Mouse (Mus musculus) layer of hippocampus, postnatal 25 days (tissue): ENCODE results near the gene 1700017B05Rik. TPM values are rescaled to one million over a fixed set of nuclear protein-coding genes. Genes with fewer than 3 reads are reported as not detected.
A peak's percentile ranks its signal among the peaks of the same experiment; 100 is the strongest.
"Not testable (repeated sequence)": the region's sequence is repeated elsewhere in the genome, so short reads cannot be mapped to it uniquely, and the experiment has no call there.

Source experiments
- DNase-seq, 2 experiments: peaks; one replicate each; pipeline ENCODE4 v3.0.0; 2022; ENCODE audit warnings: mixed read lengths in 2 of 2, low spot score in 1 of 2; ENCODE audit errors: extremely low spot score in 1 of 2
- total RNA-seq, 2 experiments: library from RNA; stranded (reverse); gene quantifications; 2 replicates each; pipeline ENCODE4 v1.2.3; 2021

1700017B05Rik gene
- total RNA-seq: 10 to 100 TPM; 27.1 to 28.9 TPM

DNA sequence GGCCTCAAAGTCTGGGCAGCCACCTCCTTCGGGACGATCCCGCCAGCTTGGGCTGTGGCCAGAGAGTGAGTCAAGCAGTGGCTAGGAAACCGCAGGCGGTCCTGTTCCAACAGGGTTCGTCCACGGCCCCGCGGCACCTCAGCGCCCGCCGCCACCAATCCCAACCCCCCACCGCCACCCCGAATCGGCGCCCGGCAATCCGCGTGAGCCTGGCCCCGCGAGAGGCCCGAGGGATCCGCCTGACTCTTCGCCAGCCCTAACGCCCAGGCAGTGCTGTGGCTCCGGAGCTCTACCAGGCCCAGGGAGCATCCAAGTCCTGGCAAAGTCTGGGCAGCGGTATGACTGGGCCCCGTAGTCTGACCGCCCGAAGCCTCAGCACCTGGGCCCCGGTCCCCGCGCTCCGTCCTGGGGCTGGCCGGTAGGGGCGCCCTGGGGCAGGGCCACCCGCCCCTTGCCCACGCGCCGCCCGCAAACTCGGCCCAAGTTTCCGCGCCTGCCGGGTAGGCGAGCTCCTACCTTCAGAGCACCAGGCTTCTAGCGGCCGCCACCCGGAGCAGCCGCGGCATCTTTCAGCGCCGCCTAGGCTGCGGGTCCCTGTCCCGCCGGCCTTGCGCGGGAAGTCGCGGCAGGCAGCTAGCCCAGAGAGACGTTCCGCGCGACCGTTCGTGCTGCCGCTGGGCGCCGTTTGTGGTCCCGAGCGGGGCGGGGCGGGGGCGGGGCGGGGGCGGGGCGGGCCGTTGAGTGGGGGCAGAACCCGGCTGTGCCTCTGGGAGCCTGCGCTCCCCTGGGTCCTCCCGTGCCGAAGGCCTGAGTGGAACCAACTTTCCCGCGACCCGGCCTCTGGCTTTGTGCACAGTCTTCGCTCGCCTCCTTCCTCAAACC, at the start of gene 1700017B05Rik:
Gene 1700017B05Rik, minus strand, starts transcription at position 700 of the 882 bp plus-strand sequence.
- DNase-seq: peak; percentile 53 to 62

DNA sequence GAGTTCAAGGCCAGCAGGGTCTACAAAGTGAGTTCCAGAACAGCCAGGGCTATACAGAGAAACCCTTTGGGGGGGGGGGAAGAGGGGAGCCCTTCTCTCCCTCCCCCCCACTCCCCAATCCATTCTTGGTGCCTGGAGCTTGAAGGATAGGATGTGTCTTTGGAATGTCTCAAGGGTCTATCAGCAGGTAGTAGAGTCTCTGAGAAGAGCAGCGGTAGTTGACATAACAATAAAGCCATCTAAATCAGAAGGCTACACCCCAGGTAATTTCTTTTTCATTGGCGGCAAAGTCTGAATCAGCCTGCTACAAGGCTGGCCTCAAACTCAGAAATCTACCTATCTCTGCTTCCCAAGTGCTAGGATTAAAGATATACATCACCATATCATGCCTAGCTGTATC, 48.5 kb upstream of the 1700017B05Rik start:
- no peak for DNase-seq

DNA sequence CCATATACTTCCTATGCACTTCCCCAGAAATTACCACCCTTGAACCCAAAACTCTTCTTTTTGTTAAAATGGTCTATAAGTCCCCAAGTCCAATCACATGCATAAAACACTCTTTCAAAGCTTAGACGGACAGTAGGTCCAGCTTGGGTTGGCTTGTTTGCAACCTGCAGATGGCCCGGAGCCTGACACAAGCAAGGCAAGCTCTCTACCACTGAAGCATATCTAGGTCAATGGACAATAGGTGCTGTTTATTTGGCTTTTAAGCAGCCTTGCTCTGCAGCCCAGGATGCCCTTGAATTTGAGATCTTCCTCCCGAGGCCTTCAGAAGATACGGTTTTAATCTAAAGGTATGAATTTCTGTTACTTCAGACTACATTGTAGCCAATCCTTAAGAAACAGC, 46.9 kb upstream of the 1700017B05Rik start:
- no peak for DNase-seq

DNA sequence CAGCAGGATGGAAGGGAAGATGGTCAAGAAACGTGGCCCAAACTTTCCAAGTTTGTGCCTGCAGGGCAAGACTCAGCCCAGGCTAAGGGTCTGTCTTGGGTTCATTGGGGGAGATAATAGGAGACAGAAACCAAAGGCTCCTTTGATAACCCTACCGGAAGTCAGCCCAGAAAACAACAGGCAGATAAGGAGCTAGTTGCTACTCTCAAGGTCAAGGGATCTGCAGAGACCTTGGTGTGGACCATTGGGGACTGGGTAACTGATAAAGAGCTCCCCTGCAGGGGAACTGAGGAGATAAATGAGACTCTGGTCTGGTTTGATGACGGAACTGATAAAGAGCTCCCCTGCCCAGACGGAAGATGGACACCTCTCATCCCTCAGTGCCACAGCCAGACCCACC, 45.0 kb upstream of the 1700017B05Rik start:
- DNase-seq: no peak

DNA sequence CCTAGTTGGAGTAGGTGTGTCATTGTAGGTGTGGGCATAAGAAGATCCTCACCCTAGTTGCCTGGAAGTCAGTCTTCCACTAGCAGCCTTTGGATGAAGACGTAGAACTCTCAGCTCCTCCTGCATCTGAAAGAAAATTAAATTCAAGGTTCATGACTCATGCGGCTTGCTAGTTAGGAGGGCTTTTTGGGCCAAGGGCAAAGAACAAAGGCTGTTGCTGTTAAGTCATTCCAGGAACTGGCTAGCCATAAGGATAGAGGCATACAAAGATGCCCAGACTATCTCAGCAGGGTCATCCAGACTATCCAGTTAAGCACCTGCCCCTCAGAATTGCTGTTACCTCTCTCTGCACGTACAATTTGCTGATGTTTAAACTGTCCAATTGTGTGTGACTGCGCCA, 42.3 kb upstream of the 1700017B05Rik start:
- not testable (repeated sequence) for DNase-seq

DNA sequence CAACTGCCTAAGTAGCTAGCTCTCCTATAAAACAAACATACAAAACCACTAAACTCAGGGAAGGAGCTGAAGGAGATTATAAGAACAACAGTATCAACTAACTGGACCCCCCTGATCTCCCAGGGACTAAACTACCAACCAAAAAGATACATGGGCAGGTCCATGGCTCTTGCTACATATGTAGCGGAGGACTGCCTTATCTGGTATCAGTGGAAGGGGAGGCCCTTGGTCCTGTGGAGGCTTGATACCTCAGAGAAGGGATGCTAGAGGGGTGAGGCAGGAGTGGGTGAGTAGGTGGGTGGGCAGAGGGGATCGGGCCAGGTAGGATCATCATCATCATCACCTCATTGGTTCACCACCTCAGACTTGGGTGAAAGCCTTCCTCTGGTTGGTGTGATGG, 41.8 kb upstream of the 1700017B05Rik start:
- DNase-seq: no peak

DNA sequence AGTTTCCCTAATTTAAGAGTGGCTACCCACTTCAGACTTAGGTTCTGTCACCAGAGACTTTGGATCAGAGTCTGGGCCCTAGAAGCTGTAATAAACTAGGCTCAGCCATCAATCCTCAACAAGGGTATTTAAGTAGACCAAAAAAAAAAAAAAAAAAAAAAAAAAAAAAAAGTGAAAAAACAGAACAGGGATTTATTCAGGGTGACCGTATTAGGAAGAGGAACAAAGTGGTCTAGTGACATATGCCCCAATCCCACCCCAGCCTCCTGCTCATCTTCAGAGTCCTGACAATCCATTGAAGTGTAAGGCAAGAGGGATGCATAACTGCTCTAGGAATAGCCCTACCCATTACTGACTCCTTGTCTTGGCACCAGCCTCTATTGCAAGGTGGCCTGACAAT, 40.9 kb upstream of the 1700017B05Rik start:
- DNase-seq: no peak

GRCm38 (mm10) chr9:57300825-57301224, 38.4 kb upstream of the 1700017B05Rik start:
- DNase-seq: no peak

DNA sequence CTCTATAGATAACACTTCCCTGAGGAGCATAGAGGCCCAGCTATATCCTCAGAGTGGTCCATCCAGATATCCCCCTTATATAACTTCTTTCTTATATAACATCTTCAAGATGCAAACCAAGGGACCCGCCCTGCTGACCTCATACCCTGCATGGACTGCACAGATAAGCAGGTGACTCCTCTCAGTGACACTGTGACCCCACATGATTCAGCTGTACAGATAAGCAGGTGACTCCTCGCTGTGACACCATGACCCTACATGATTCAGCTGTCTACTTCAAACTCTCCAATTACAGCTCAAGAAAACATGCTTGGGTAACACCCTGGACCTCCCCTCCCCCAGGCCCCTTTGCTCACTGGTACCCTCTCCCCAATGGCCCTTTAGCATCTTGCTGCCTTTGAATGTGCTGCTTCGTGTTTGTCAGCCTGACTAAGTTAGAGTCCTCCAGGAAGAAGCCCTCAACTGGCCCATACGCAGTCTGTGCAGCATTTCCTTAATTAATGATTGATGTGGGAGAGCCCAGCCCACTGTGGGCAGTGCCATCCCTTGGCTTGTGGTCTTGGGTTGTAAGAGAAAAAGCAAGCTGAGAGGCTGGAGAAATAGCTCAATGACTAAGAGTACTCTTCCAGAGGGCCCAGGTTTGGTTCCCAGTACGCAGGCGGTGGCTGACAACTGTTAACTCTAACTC, 37.5 kb upstream of the 1700017B05Rik start:
- no peak for DNase-seq

DNA sequence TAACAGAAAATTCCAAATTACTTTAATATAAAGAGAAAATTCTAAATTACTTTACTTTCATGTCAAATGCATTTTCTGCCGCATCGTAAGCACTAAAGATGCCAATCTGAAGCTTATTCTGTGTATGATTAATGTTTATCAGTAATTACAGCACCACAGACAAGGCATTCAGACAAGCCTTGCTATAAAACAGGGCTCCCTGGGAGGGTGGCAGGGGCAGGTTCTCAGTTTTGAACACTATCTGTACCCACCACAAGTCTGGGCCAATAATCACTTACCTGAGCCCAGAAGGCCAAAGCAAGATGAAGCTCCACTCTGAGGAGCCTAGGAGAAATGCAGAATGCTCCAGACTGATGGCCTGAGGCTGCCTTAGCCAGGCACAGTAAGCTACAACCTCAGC, 35.5 kb upstream of the 1700017B05Rik start:
- no peak for DNase-seq

- no peak for DNase-seq
Observed at GRCm38 (mm10) chr9:57296277-57296676, 33.9 kb upstream of the 1700017B05Rik start.

GRCm38 (mm10) chr9:57295666-57296065, 33.3 kb upstream of the 1700017B05Rik start:
- no peak for DNase-seq

DNA sequence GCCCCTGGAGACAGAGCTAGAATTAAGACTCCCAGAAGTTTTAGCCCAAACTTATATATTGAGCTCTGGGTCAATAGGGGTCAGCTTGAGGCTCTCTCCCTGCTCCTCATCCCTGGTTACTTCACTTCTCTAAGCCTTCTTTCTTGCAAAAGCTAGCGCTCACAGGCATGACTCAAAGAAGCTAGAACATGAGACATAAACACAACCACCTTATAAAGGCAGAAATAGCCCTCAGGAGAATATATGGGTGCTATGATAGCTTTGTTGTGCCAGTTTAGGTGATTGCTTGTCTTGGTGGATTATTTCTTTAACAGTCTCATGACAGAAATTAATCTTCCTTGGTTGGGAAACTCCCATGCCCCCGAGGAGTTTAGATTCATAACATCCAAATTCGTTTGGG, 32.5 kb upstream of the 1700017B05Rik start:
- no peak for DNase-seq

DNA sequence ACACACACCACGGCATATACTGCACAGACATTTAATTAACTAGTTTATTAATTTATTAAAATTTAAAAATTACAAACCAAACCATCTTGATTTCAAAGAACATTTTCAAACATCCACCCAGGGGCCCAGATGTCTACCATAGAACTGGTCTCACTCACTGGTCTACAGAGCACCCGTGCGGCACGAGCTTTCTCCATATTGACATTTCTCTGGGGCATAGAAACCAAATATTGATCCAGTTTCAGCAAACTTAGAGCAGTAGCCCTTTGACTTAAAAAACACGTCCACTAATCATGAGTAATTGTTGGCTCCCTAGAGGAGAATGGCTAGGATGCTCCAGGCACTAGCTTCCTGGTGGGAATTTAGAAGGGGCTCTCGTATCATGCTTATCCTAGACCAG, 24.8 kb upstream of the 1700017B05Rik start:
- DNase-seq: no peak

GRCm38 (mm10) chr9:57283311-57283710, 20.9 kb upstream of the 1700017B05Rik start:
- DNase-seq: no peak

GRCm38 (mm10) chr9:57282686-57283085, 20.3 kb upstream of the 1700017B05Rik start:
- DNase-seq: no peak

DNA sequence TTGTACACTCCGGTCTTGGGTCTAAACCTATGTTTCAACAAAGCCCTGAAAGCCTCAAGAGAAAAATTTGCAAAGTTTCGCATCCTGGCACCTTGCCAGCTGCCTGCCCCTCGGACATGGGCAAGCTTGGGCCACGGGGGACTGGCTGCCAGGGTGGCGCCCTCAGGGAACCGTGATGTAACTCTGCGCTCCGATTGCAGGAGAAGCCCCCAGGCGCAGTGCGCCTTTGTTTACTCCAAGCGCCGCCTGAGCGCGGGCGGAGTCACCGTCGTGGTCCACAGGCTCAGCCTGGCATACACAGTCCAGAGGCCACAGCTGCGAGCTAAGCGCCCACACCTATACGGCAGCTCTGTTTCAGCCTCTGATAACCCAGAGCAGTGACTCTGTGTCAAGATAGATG, 19.1 kb upstream of the 1700017B05Rik start:
- DNase-seq: no peak

DNA sequence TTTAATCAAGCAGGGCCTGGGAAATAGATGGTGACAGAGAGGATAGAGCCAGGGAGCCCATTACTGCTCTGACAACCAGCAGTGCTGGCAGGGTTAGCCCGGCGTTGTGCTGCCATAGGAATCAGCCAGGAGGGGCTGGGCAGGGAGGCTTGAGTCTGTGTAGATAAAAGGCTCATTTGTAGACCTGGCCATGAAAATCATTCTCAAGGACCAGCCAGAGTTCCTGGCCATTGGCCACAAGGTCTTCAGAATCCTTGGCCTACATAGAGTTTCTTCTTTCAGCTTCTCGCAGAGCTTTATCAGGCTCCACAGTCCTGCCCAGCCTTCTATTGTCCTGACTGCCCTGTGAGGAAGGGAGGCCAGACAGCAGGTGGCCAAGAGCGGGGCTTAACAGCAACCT, 17.0 kb upstream of the 1700017B05Rik start:
- DNase-seq: no peak

DNA sequence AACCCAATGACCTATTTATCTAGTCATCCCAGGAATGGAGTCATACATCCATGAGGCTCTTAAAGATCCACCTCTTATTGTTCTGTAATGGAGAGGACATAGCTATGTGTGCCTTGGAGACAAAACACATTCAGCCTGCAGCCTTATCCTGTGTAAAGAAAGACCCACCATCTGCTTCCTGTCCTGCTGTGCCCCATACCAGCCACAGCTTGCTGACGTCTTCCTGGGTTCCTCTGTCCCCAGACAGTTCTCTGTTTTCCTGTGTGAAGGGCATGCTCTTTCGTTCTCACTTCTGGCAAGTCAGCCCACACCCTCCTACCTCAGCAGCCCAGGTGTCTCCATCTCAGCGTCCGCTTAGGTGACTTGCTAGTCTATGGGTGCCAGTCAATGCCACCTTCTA, 15.9 kb upstream of the 1700017B05Rik start:
- DNase-seq: no peak

GRCm38 (mm10) chr9:57276311-57276710, 13.9 kb upstream of the 1700017B05Rik start:
- no peak for DNase-seq

DNA sequence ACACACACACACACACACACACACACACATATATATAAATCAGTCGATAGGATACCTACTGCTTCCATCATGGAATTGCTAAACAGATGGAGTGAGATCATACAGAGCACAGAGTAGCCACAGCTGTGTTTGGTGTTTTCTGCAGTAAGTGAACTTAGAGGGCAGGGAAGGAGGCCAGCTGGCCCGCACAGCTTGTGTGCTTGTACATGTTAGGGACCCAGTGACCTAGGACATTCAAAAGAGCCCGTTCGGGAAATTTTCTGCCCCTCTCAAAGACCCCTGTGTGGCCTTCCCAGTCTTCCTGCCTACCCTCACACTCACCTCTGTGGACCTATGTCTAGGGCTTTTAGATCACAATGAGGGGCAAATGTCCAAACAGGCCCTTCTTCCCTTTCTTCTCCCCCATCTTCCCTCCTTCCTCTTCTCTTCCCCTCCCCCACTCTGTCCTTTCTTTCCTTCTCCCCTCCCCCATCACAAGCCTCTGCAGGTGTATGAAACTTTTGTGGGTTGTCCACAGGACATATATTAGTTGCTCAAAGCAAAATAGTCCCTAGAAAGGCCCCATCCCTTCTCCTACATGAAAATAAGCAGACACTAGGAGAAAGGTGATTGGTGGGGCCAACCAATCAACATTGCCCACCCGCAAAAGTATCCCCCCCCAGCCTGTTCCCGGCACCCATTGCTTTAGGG, 11.5 kb upstream of the 1700017B05Rik start:
- no peak for DNase-seq
